Mouse (Mus musculus): ENCODE data around the gene Srd5a1. TPM values are rescaled to one million over a fixed set of nuclear protein-coding genes. Genes with fewer than 3 reads are reported as not detected.

Gene Srd5a1
- polyA plus RNA-seq, 1 experiment from 2014 or later = 24.1 TPM

DNA sequence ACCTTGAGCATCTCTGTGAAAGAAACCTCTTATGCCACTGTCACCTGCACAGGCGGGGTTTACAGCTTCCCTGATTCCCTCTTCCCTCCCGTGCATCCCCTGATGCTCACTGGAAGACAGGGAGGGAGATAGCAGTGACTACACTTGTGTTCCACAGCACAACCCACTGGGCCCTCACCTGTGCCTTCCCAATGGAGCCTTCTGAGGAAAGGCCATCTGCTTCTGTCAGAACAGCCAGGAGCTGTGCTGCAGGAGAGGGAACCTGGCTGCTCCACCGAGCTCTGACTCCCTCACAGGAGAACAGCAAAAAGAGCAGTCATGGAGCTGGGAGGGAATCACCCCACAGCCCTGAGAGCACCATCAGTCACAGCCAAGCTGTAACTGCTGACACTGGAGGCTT, 81.1 kb downstream of the Srd5a1 start:
- Histone ChIP-seq H3K36me3 (ENCODE audit: control insufficient read depth, insufficient read depth, low read length) (peaks cover 9% of the 10 kb centered on the region; the same call in 1 of the 2 replicates), H3K9me3 (ENCODE audit: control insufficient read depth, low read length) (no peaks in the 10 kb centered on the region), H3K4me3 (ENCODE audit: low read length) (no peak overlapping the region), H3K27ac (ENCODE audit: low read depth, low read length) (no peak overlapping the region), H3K4me1 (ENCODE audit: control insufficient read depth, insufficient read depth, low read length) (peaks cover 32% of the 10 kb centered on the region), H3K4me2 (replicated peaks; ENCODE audit: low read depth, low read length) (no peak overlapping the region), H3K9ac (ENCODE audit: low read depth, low read length) (0 out of 2 replicates have a peak overlapping the region, but pooled peaks have one; percentile 28), H3K27me3 (ENCODE audit: control insufficient read depth, insufficient read depth, low read length) (no peaks in the 10 kb centered on the region)
- ATAC-seq (ENCODE audit: low FRiP score, low TSS enrichment) = no peak
- WGBS = 85% methylated on average over 3 of the region's 3 CpGs

DNA sequence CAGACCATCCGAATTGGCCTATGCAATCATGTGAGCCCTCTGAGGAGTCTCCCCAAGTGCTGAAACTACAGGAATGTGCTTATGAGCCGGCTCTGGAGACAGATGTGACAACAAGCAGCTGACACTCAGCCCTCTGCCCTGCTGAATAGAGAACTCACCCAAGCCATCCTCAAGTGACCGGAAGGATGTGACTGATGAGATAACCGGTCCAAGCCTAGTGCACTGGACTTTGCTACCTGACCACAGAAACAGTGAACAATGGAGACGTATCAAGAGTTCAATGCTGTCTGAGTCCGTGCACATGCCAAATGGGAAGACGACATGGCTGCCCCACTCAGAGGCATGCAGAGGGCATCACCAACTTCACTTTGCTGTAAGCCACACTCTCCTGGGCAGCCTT, 82.7 kb downstream of the Srd5a1 start:
- Histone ChIP-seq H3K9me3 (ENCODE audit: control insufficient read depth, low read length) (no peaks in the 10 kb centered on the region), H3K4me2 (replicated peaks; ENCODE audit: low read depth, low read length) (no peak overlapping the region), H3K27ac (ENCODE audit: low read depth, low read length) (no peak overlapping the region), H3K36me3 (ENCODE audit: control insufficient read depth, insufficient read depth, low read length) (peaks cover 9% of the 10 kb centered on the region; the same call in 1 of the 2 replicates), H3K27me3 (ENCODE audit: control insufficient read depth, insufficient read depth, low read length) (no peaks in the 10 kb centered on the region), H3K4me3 (ENCODE audit: low read length) (no peak overlapping the region), H3K9ac (ENCODE audit: low read depth, low read length) (no peak overlapping the region), H3K4me1 (ENCODE audit: control insufficient read depth, insufficient read depth, low read length) (peaks cover 44% of the 10 kb centered on the region)
- WGBS = 87% methylated on average over 7 of the region's 7 CpGs
- ATAC-seq (ENCODE audit: low FRiP score, low TSS enrichment) = no peak

DNA sequence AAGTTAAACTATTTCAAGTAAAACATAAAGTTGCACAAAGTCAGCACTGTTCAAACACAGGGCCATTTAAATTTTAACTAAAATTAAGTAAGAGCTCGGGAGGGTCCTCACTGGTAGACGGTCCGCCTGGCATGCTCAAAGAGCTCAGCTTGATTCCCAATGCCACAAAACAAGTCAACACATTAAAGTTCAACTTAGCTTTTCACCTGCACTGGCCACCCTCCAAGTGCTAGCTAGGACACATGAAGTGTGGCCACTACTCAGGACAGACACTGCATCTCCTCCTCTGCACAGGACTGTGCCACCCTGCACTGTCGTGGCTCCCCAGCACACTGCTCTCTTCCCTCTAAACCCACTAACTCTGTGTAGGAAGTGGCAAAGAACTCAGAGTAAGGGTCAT, 85.4 kb downstream of the Srd5a1 start:
- Histone ChIP-seq H3K9ac (ENCODE audit: low read depth, low read length) (no peak overlapping the region), H3K4me2 (replicated peaks; ENCODE audit: low read depth, low read length) (no peak overlapping the region), H3K4me3 (ENCODE audit: low read length) (no peak overlapping the region), H3K27ac (ENCODE audit: low read depth, low read length) (no peak overlapping the region), H3K4me1 (ENCODE audit: control insufficient read depth, insufficient read depth, low read length) (peaks cover 44% of the 10 kb centered on the region), H3K36me3 (ENCODE audit: control insufficient read depth, insufficient read depth, low read length) (peaks cover 9% of the 10 kb centered on the region; the same call in 1 of the 2 replicates), H3K9me3 (ENCODE audit: control insufficient read depth, low read length) (no peaks in the 10 kb centered on the region), H3K27me3 (ENCODE audit: control insufficient read depth, insufficient read depth, low read length) (no peaks in the 10 kb centered on the region)
- 0 out of 2 replicates have a peak, but pooled peaks have one; percentile 20 for ATAC-seq (ENCODE audit: low FRiP score, low TSS enrichment)
- 63% methylated on average over 4 of the region's 4 CpGs for WGBS

DNA sequence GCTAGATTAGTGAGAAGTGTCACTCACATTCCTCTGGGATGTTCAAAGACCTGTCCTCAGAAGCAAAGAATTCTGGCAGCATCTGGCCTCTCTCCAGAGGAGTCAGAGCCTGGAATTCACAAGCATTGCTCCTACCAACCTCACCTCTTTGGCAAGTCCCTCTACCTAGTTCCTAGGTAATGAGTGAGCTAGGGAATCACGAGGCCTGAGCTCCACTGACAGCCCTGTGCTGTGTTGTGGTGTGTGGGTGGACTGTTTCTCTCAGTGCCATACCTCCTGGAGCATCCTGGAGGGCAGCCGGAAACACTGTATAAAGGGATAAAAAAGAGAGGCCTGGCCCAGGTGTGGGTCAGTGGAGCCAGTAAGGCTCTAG, 87.1 kb downstream of the Srd5a1 start:
- no peak overlapping the region for H3K9ac ChIP-seq (ENCODE audit: low read depth, low read length)

More for the DNA sequence above, 87.1 kb downstream of the Srd5a1 start:
- Histone ChIP-seq H3K27me3 (ENCODE audit: control insufficient read depth, insufficient read depth, low read length) (no peaks in the 10 kb centered on the region), H3K9me3 (ENCODE audit: control insufficient read depth, low read length) (no peaks in the 10 kb centered on the region), H3K36me3 (ENCODE audit: control insufficient read depth, insufficient read depth, low read length) (no peaks in the 10 kb centered on the region; the same call in 1 of the 2 replicates), H3K4me3 (ENCODE audit: low read length) (no peak overlapping the region), H3K4me2 (replicated peaks; ENCODE audit: low read depth, low read length) (no peak overlapping the region), H3K27ac (ENCODE audit: low read depth, low read length) (no peak overlapping the region), H3K4me1 (ENCODE audit: control insufficient read depth, insufficient read depth, low read length) (peaks cover 40% of the 10 kb centered on the region)
- 73% methylated on average over 2 of the region's 2 CpGs for WGBS
- no peak for ATAC-seq (ENCODE audit: low FRiP score, low TSS enrichment)

Other genes with a start within 250 kb of the Srd5a1 start
- 88.5 and 142 TPM in 2 replicates for gene Nsun2, start 77.7 kb downstream of the Srd5a1 start, polyA plus RNA-seq (2014; fragmentation: Nextera tagmentation; extraction: Ambion mirVana)
- gene Tent4a, start 76.8 kb downstream of the Srd5a1 start, polyA plus RNA-seq (2014; fragmentation: Nextera tagmentation; extraction: Ambion mirVana) = 8.3 and 8.6 TPM in 2 replicates
- gene Ube2ql1, start 128.4 kb upstream of the Srd5a1 start, polyA plus RNA-seq (2014; fragmentation: Nextera tagmentation; extraction: Ambion mirVana) = 0.73 and 1.1 TPM in 2 replicates
- 155 and 194 TPM in 2 replicates for gene Med10, start 191.0 kb upstream of the Srd5a1 start, polyA plus RNA-seq (2014; fragmentation: Nextera tagmentation; extraction: Ambion mirVana)

Data from kidney, embryonic 14.5 days (tissue).